Mouse (Mus musculus) liver, embryonic 14.5 days (tissue): ENCODE results near the gene Bbs7. TPM values are rescaled to one million over a fixed set of nuclear protein-coding genes. Genes with fewer than 3 reads are reported as not detected.
A peak's percentile ranks its signal among the peaks of the same experiment; 100 is the strongest.

Source experiments
- ATAC-seq: fragments of 200-750 bp; cut with Nextera tagmentation; 2 replicates; pipeline ENCODE4 v1.8.0; 2017; ENCODE audit warnings: moderate number of reproducible peaks, mild to moderate bottlenecking, moderate library complexity; ENCODE audit not compliant: insufficient read depth
- DNase-seq, 3 experiments: peaks; one replicate each; pipeline ENCODE4 v3.0.0-alpha.2; 2012 to 2013; ENCODE audit warnings: low read depth in 3 of 3, low spot score in 3 of 3
- H3K27ac ChIP-seq: fragments of 300-500 bp; sonication (generic); 2 replicates; pipeline ENCODE4 v1.5.1; 2014; ENCODE audit warnings: moderate library complexity, mild to moderate bottlenecking, control low read depth, inconsistent platforms
- H3K27me3 ChIP-seq: fragments of 300-500 bp; sonication (generic); 2 replicates; pipeline ENCODE4 v1.6.1; 2014; ENCODE audit warnings: mild to moderate bottlenecking, low read length, moderate library complexity; ENCODE audit not compliant: control insufficient read depth, insufficient read depth
- H3K36me3 ChIP-seq: fragments of 300-500 bp; sonication (generic); replicated peaks from 2 replicates; pipeline ENCODE4 v1.6.1; 2014; ENCODE audit warnings: low read depth; ENCODE audit not compliant: control insufficient read depth, insufficient read depth
- H3K4me1 ChIP-seq, 2 experiments: fragments of 200-500 bp in 1 of 2; fragments of 300-500 bp in 1 of 2; sonication (generic) in 1 of 2; replicated peaks; 2 replicates each; pipeline ENCODE4 v1.6.1; 2012 to 2014; ENCODE audit warnings: antibody characterized with exemption in 1 of 2, inconsistent platforms in 1 of 2, low read length in 1 of 2; ENCODE audit not compliant: control insufficient read depth in 2 of 2, insufficient read depth in 2 of 2
- H3K4me2 ChIP-seq: fragments of 300-500 bp; sonication (generic); 2 replicates; pipeline ENCODE4 v1.6.1; 2014; ENCODE audit warnings: low read depth, mild to moderate bottlenecking, control low read depth, moderate library complexity
- H3K4me3 ChIP-seq, 2 experiments: fragments of 200-500 bp in 1 of 2; fragments of 300-500 bp in 1 of 2; sonication (generic) in 1 of 2; 2 replicates each; pipeline ENCODE4 v1.5.1; 2012 to 2014; ENCODE audit warnings: low read depth in 2 of 2, low read length in 2 of 2, mild to moderate bottlenecking in 2 of 2, control low read depth in 1 of 2, inconsistent platforms in 1 of 2, moderate library complexity in 1 of 2; ENCODE audit not compliant: insufficient read depth in 1 of 2
- H3K9ac ChIP-seq: fragments of 300-500 bp; sonication (generic); replicated peaks from 2 replicates; pipeline ENCODE4 v1.6.1; 2014; ENCODE audit warnings: mild to moderate bottlenecking, control low read depth, moderate library complexity
- H3K9me3 ChIP-seq: fragments of 300-500 bp; sonication (generic); 2 replicates; pipeline ENCODE4 v1.6.1; 2016; ENCODE audit warnings: low read length, mixed read lengths; ENCODE audit not compliant: control insufficient read depth
- CTCF ChIP-seq: IDR thresholded peaks from 2 replicates; pipeline ENCODE4 v1.5.1; 2016; ENCODE audit warnings: antibody characterized with exemption, low read depth, control low read depth
- EP300 ChIP-seq: IDR thresholded peaks from 2 replicates; pipeline ENCODE4 v1.6.1; 2016; ENCODE audit warnings: antibody characterized with exemption, low read depth
- WGBS: fragments of 180-500 bp; shearing (Covaris S2); extraction: QIAGEN DNeasy Blood & Tissue Kit; methylation state at CpG from one replicate; pipeline ENCODE4 v1.1.7; 2014; ENCODE audit not compliant: insufficient replicate concordance; 5-methylcytosine and 5-hydroxymethylcytosine counted together
- polyA plus RNA-seq, 2 experiments: library from polyadenylated mRNA; depleted of rRNA in 1 of 2; stranded (reverse) in 1 of 2; unstranded in 1 of 2; fragments of >200 nt; fragmentation: Nextera tagmentation in 1 of 2; extraction: Ambion mirVana in 1 of 2; gene quantifications; 2 replicates each; pipeline versions ENCODE4 v1.2.1 to v1.2.3; 2012 to 2014

Bbs7 gene
- polyA plus RNA-seq, 2 experiments = 5.5 to 11.9 TPM

- H3K4me2 ChIP-seq = peak overlapping the region; percentile 89
- H3K27me3 ChIP-seq = no peaks in the 10 kb centered on the region
- H3K27ac ChIP-seq = peak overlapping the region; percentile 90
- H3K4me1 ChIP-seq = peaks cover 8 to 9% of the 10 kb centered on the region in 2 experiments
- DNase-seq = peak in 1 of 3 experiments; percentile 20
- ATAC-seq = peak; percentile 10; the same call in 1 of the 2 replicates
- peak overlapping the region; percentile 91 to 95 for H3K4me3 ChIP-seq
- H3K9ac ChIP-seq = peak overlapping the region; percentile 97
- peaks cover 44% of the 10 kb centered on the region for H3K36me3 ChIP-seq
- under 1% methylated on average over 45 of the region's 46 CpGs for WGBS
- H3K9me3 ChIP-seq = no peaks in the 10 kb centered on the region
- TF ChIP-seq CTCF = no peak
- no peak for TF ChIP-seq EP300
Measured at GRCm38 (mm10) chr3:36571361-36571826, 41.9 kb downstream of the Bbs7 start.

GRCm38 (mm10) chr3:36569836-36570235 lies 43.4 kb downstream of the Bbs7 start:
- 9% methylated on average over 5 of the region's 5 CpGs for WGBS
- Histone ChIP-seq H3K9me3 (no peaks in the 10 kb centered on the region), H3K4me1 (peaks cover 8 to 9% of the 10 kb centered on the region in 2 experiments), H3K4me3 (peak overlapping the region; percentile 91 to 95), H3K36me3 (peaks cover 60% of the 10 kb centered on the region), H3K27me3 (no peaks in the 10 kb centered on the region), H3K27ac (peak overlapping the region; percentile 90), H3K9ac (peak overlapping the region; percentile 97), H3K4me2 (peak overlapping the region; percentile 89)
- no peak for TF ChIP-seq CTCF
- TF ChIP-seq EP300 = peak; percentile 61
- DNase-seq = peak; percentile 67 to 71 (median 70)
- ATAC-seq = peak; percentile 57

- Histone ChIP-seq H3K4me2 (no peak overlapping the region), H3K27ac (no peak overlapping the region), H3K9ac (no peak overlapping the region), H3K4me1 (peaks cover 5 to 9% of the 10 kb centered on the region in 2 experiments), H3K36me3 (peaks cover 70% of the 10 kb centered on the region), H3K9me3 (no peaks in the 10 kb centered on the region), H3K4me3 (no peak overlapping the region), H3K27me3 (no peaks in the 10 kb centered on the region)
- WGBS = 88% methylated on average over 3 of the region's 3 CpGs
- DNase-seq (no peak), ATAC-seq (no peak)
- no peak for TF ChIP-seq EP300
- TF ChIP-seq CTCF = peak; percentile 6; the same call in 1 of the 2 replicates
Measured at GRCm38 (mm10) chr3:36563666-36564065, 49.6 kb downstream of the Bbs7 start.

- Histone ChIP-seq H3K9ac (0 out of 2 replicates have a peak overlapping the region, but pooled peaks have one; percentile 5), H3K27ac (peak overlapping the region; percentile 35; the same call in 1 of the 2 replicates), H3K4me1 (peaks cover 5 to 9% of the 10 kb centered on the region in 2 experiments), H3K27me3 (no peaks in the 10 kb centered on the region), H3K4me2 (no peak overlapping the region), H3K4me3 (no peak overlapping the region), H3K9me3 (no peaks in the 10 kb centered on the region), H3K36me3 (peaks cover 60% of the 10 kb centered on the region)
- peak; percentile 93 for ATAC-seq
- 42% methylated on average over 4 of the region's 4 CpGs for WGBS
- DNase-seq = peak; percentile 63 to 71 (median 65)
- no peak for TF ChIP-seq CTCF
- no peak for TF ChIP-seq EP300
Measured at GRCm38 (mm10) chr3:36559606-36560005, 53.7 kb downstream of the Bbs7 start.

GRCm38 (mm10) chr3:36557601-36558000 lies 55.7 kb downstream of the Bbs7 start:
- no peak for DNase-seq
- WGBS = 89% methylated on average over 1 of the region's 1 CpGs

More at GRCm38 (mm10) chr3:36557601-36558000, 55.7 kb downstream of the Bbs7 start:
- Histone ChIP-seq H3K9ac (no peak overlapping the region), H3K4me2 (no peak overlapping the region), H3K27ac (no peak overlapping the region), H3K4me3 (no peak overlapping the region), H3K4me1 (peaks cover 5 to 9% of the 10 kb centered on the region in 2 experiments), H3K36me3 (peaks cover 45% of the 10 kb centered on the region), H3K27me3 (no peaks in the 10 kb centered on the region), H3K9me3 (no peaks in the 10 kb centered on the region)
- no peak for ATAC-seq
- no peak for TF ChIP-seq EP300
- no peak for TF ChIP-seq CTCF
